Mouse (Mus musculus) embryonic facial prominence, embryonic 11.5 days (tissue): ENCODE data around the gene Gnb5. TPM values are rescaled to one million over a fixed set of nuclear protein-coding genes. Genes with fewer than 3 reads are reported as not detected.

Source experiments
- ATAC-seq: fragments of 200-750 bp; cut with Nextera tagmentation; replicated peaks from 2 replicates; pipeline ENCODE4 v1.8.0; 2017; ENCODE audit warnings: low read depth; ENCODE audit not compliant: insufficient number of reproducible peaks, low FRiP score, low TSS enrichment
- DNase-seq: peaks from one replicate; pipeline ENCODE4 v3.0.0-alpha.2; 2015; ENCODE audit warnings: low spot score
- H3K27ac ChIP-seq: fragments of 300-500 bp; sonication (generic); replicated peaks from 2 replicates; pipeline ENCODE4 v1.5.1; 2014; ENCODE audit warnings: mild to moderate bottlenecking, low read depth, low read length, control low read depth
- H3K27me3 ChIP-seq: fragments of 300-500 bp; sonication (generic); 2 replicates; pipeline ENCODE4 v1.6.1; 2014; ENCODE audit warnings: mild to moderate bottlenecking, low read length, moderate library complexity, mixed read lengths; ENCODE audit not compliant: control insufficient read depth, insufficient read depth
- H3K36me3 ChIP-seq: fragments of 300-500 bp; sonication (generic); replicated peaks from 2 replicates; pipeline ENCODE4 v1.6.1; 2014; ENCODE audit warnings: low read depth, mild to moderate bottlenecking, low read length, moderate library complexity, mixed read lengths; ENCODE audit not compliant: control insufficient read depth, insufficient read depth
- H3K4me1 ChIP-seq: fragments of 300-500 bp; sonication (generic); 2 replicates; pipeline ENCODE4 v1.6.1; 2014; ENCODE audit warnings: low read length, mixed read lengths; ENCODE audit not compliant: control insufficient read depth, insufficient read depth
- H3K4me2 ChIP-seq: fragments of 300-500 bp; sonication (generic); 2 replicates; pipeline ENCODE4 v1.6.1; 2014; ENCODE audit warnings: low read depth, mild to moderate bottlenecking, control low read depth, low read length, moderate library complexity
- H3K4me3 ChIP-seq: fragments of 300-500 bp; sonication (generic); 2 replicates; pipeline ENCODE4 v1.5.1; 2014; ENCODE audit warnings: low read depth, low read length, control low read depth
- H3K9ac ChIP-seq: fragments of 300-500 bp; sonication (generic); replicated peaks from 2 replicates; pipeline ENCODE4 v1.6.1; 2014; ENCODE audit warnings: mild to moderate bottlenecking, control low read depth, low read length
- H3K9me3 ChIP-seq: fragments of 300-500 bp; sonication (generic); replicated peaks from 2 replicates; pipeline ENCODE4 v1.6.1; 2016; ENCODE audit warnings: mild to moderate bottlenecking, low read length, inconsistent platforms, mixed read lengths; ENCODE audit not compliant: control insufficient read depth
- WGBS: fragments of 180-500 bp; shearing (Covaris S2); extraction: QIAGEN DNeasy Blood & Tissue Kit; methylation state at CpG from one replicate; pipeline ENCODE4 v1.1.7; 2014; 5-methylcytosine and 5-hydroxymethylcytosine counted together
- polyA plus RNA-seq: library from polyadenylated mRNA; unstranded; fragments of >200 nt; fragmentation: Nextera tagmentation; extraction: Ambion mirVana; gene quantifications from 2 replicates; pipeline ENCODE4 v1.2.1, GENCODE M21; 2014

Gene Gnb5
- polyA plus RNA-seq, 1 experiment from 2014 or later: 32.0 TPM

DNA sequence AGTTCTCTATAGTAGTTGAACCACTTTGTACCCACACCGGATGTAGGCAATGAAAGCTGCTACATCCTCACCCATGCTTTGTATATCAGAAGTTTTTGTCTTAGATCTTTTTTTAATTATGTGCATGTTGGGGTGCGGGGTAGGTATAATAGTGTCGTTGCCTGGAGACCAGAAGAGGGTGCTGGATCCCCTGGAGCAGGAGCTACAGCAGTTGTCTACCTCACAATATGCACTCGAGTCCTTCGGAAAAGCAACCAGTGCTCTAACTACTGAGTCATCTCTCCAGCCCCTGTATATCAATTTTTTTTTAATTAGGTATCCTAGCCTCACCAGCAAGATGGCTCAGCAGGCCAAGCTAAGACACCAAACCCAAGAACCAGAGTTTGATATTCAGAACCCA, 927 bp downstream of the Gnb5 start:
- ATAC-seq: no peak
- 84% methylated on average over 5 of the region's 5 CpGs for WGBS

DNA sequence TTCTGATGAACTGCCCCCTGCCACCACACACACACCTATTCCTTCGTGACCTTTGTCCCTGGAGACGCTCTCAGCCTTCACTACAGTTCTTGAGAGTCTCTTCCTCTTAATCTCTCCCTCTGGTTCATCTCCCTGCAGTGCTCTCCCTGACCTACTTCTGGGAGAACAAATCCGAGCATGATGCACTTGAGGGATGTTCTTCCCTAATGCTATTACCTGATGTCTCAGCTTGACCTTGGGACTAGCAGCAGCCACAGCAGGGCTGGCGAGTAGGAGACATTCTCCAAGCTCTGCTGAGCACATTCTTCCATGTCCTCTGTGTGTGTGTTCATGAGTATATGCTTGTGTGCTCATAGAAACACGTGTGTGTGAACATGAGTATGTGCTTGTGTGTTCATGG, 2.5 kb downstream of the Gnb5 start:
- DNase-seq: no peak
- no peak overlapping the region for H3K27ac ChIP-seq
- WGBS: 62% methylated on average over 5 of the region's 5 CpGs
- no peaks in the 10 kb centered on the region for H3K4me1 ChIP-seq
- no peak for ATAC-seq
- H3K9ac ChIP-seq: no peak overlapping the region
- no peaks in the 10 kb centered on the region for H3K27me3 ChIP-seq
- no peaks in the 10 kb centered on the region for H3K36me3 ChIP-seq
- H3K4me2 ChIP-seq: no peak overlapping the region
- no peak overlapping the region for H3K4me3 ChIP-seq
- H3K9me3 ChIP-seq: no peaks in the 10 kb centered on the region

More for the DNA sequence above, 927 bp downstream of the Gnb5 start:
- DNase-seq: no peak
- Histone ChIP-seq H3K9me3 (no peaks in the 10 kb centered on the region), H3K36me3 (no peaks in the 10 kb centered on the region), H3K27ac (no peak overlapping the region), H3K4me3 (no peak overlapping the region), H3K9ac (no peak overlapping the region), H3K27me3 (no peaks in the 10 kb centered on the region), H3K4me2 (no peak overlapping the region), H3K4me1 (no peaks in the 10 kb centered on the region)

DNA sequence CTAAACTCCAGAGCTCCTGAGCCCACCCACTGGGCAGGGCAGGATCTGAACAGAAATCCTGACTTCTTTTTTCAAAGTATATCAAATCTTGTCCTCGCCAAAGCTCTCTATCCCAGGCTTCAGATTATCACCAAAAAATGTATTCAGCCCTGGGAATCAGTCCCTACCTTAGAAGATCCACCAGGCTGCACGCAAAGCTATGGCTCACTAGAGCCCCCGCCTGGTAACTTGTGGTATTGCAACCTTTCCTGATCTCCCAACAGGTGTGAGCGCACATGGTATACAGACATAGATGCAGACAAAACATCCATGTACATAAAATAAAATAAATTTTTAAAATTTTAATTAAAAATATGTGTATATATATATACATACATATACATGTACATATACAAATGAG, 5.9 kb downstream of the Gnb5 start:
- 16% methylated on average over 4 of the region's 4 CpGs for whole genome bisulfite sequencing
- Histone ChIP-seq H3K9me3 (no peaks in the 10 kb centered on the region), H3K4me3 (no peak overlapping the region), H3K4me1 (no peaks in the 10 kb centered on the region), H3K27me3 (no peaks in the 10 kb centered on the region), H3K36me3 (no peaks in the 10 kb centered on the region), H3K27ac (no peak overlapping the region), H3K9ac (no peak overlapping the region), H3K4me2 (no peak overlapping the region)
- ATAC-seq: no peak
- peak; percentile 91 for DNase-seq

DNA sequence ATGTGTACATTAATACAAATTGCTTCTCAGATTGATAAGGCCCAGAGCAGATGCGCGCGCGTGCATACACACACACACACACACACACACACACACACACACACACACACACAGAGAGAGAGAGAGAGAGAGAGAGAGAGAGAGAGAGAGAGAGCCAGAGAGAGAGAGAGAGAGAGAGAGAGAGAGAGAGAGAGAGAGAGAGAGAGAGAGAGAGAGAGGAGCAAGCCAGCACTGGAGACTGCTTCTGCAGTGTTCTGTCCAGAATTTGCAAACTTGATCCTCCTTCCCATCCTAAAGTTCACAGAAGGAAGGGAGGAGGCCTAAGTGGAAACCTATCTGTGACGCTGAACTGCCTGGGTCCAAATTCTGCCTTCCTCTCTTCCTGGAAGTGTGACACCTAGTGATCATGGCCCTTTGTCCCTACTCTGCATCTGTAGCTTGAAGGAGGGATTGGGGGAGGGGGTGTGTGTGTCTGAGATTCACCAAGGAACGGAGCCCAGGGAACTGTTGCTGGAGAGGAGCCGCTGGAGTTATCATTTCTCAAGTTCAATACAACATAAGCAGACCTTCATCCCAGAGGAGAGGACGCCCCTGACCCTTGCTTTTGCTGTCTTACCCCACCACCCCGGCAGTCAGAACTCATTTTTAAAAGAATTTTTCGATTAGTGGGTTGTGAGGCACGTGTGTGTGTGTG, 7.2 kb downstream of the Gnb5 start:
- H3K27ac ChIP-seq: no peak overlapping the region
- H3K9me3 ChIP-seq: no peaks in the 10 kb centered on the region
- no peak for ATAC-seq
- 37% methylated on average over 11 of the region's 11 CpGs for WGBS
- peak overlapping the region; percentile 26 for H3K9ac ChIP-seq
- no peaks in the 10 kb centered on the region for H3K36me3 ChIP-seq
- DNase-seq: peak; percentile 45
- H3K4me1 ChIP-seq: no peaks in the 10 kb centered on the region
- H3K4me3 ChIP-seq: peak overlapping the region; percentile 62
- peak overlapping the region; percentile 58 for H3K4me2 ChIP-seq
- H3K27me3 ChIP-seq: no peaks in the 10 kb centered on the region

DNA sequence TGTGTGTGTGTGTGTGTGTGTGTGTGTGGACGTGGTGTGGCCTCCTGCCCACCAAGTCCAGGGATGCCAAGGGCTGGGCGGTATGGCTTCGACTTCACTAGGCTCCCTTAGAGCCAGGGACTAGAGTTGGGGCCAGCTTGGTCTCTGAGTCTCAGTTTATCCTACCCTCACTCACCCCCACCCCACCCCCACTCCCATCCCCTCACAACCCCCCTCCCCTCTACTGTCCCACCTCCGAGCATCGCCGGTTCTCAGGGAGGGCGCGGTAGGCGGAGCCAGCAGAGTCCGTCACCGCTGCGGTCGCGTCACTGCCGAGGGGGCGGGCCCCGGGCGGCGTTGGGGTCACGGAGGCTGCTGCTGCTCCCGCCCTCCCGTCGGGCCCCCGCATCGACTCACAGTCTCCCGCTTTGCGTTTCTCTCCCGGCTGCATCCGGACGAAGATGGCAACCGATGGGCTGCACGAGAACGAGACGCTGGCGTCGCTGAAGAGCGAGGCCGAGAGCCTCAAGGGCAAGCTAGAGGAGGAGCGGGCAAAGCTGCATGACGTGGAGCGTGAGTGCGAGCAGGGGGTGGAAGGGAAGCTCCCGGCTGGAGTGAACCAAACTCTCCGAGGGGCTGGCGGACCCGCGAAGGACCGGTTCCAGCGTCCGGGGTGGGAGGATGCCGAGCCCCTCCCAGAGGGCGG, 7.9 kb downstream of the Gnb5 start:
- H3K4me1 ChIP-seq: no peaks in the 10 kb centered on the region
- H3K9ac ChIP-seq: peak overlapping the region; percentile 68
- H3K27ac ChIP-seq: no peak overlapping the region; the same call in 1 of the 2 replicates
- ATAC-seq (peak; percentile 81), DNase-seq (peak; percentile 86)
- peak overlapping the region; percentile 58 for H3K4me2 ChIP-seq
- H3K9me3 ChIP-seq: no peaks in the 10 kb centered on the region
- H3K4me3 ChIP-seq: peak overlapping the region; percentile 62
- H3K27me3 ChIP-seq: no peaks in the 10 kb centered on the region
- no peaks in the 10 kb centered on the region for H3K36me3 ChIP-seq
- WGBS: under 1% methylated on average over 45 of the region's 52 CpGs

DNA sequence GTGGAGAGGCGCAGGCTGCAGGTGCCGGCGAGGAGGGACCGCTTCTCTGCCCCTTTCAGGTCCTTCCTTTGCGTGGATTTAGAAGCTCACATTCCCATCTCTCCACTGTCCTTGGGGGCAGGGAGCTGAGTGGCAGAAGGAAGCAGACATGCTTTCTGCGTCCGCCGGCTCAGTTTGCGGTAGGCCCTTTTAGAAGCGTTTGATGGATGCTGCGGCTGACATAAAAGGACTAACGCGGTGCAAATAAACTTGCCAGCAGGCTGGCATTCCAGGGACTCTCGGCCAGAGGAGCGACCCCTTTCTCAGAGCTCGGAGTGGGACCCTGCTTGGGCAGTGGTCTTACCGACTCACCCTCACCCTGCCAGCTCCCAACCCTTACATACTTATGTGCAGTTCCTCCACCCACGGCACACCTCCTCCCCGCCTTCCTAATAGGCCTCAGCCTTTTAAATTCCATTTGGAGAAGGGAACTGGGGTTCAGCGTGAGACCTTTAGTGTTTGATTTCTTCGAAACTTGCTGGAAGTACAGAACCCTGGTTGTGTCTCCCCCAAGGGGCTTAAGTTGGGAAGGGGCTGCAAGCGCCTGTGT, 8.5 kb downstream of the Gnb5 start:
- Histone ChIP-seq H3K36me3 (no peaks in the 10 kb centered on the region), H3K9me3 (no peaks in the 10 kb centered on the region), H3K4me2 (peak overlapping the region; percentile 58), H3K27ac (no peak overlapping the region; the same call in 1 of the 2 replicates), H3K27me3 (no peaks in the 10 kb centered on the region), H3K4me1 (no peaks in the 10 kb centered on the region), H3K9ac (peak overlapping the region; percentile 68), H3K4me3 (peak overlapping the region; percentile 62)
- DNase-seq: peak; percentile 17
- ATAC-seq: no peak
- WGBS: 2% methylated on average over 22 of the region's 22 CpGs

DNA sequence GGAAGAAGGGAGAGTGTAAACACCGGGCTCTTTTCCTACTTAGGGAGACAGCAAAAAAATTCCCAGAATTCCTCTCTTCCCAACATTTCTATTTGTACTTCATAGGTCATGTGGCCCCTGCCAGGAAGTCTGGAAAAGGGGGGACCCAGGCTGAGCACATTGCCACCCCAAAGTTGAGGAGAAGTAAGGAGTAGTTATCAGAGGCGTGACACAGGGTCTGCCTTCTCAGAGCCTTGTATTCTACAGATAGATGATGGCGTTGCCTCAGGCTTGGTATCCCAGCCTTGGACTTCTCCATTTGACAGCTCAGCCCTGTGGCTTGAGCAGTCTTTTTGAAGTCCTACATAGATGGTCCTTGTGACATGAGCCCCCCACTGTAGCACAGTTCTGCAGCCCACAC, 9.2 kb downstream of the Gnb5 start:
- Histone ChIP-seq H3K27me3 (no peaks in the 10 kb centered on the region), H3K9ac (no peak overlapping the region), H3K27ac (no peak overlapping the region), H3K4me1 (no peaks in the 10 kb centered on the region), H3K36me3 (no peaks in the 10 kb centered on the region), H3K9me3 (no peaks in the 10 kb centered on the region), H3K4me2 (no peak overlapping the region; the same call in 1 of the 2 replicates), H3K4me3 (no peak overlapping the region)
- 70% methylated on average over 3 of the region's 3 CpGs for WGBS
- ATAC-seq (no peak), DNase-seq (no peak)

DNA sequence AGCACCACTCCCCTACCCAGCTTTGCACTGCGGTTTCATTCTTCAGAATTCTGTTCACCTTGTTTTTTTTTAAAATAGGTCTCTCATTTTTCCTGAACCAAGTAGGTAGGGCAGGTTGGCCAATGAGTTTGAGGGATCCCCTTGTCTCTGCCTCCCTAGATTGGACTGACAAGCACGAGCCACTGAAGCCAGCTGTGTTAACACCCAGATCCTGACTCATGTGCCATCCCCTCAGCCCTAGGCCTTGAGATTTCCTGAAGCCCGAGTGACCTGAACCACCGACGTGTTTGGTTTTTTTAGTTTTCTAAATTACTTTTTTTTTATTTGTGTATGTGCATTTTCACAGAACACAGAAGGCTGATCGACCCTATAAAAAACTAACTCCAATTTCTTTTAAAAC, 10.7 kb downstream of the Gnb5 start:
- Histone ChIP-seq H3K4me3 (no peak overlapping the region), H3K27ac (no peak overlapping the region), H3K36me3 (no peaks in the 10 kb centered on the region), H3K4me1 (no peaks in the 10 kb centered on the region), H3K27me3 (no peaks in the 10 kb centered on the region), H3K9ac (no peak overlapping the region), H3K9me3 (no peaks in the 10 kb centered on the region), H3K4me2 (no peak overlapping the region)
- DNase-seq (no peak), ATAC-seq (no peak)
- 86% methylated on average over 6 of the region's 6 CpGs for WGBS
